Mouse (Mus musculus): ENCODE results near the gene Mfap3l.

- TF ChIP-seq EP300 (optimal IDR thresholded peaks at IDR 0.05) (no peak), CTCF (IDR thresholded peaks at IDR 0.05; ENCODE audit: low read depth) (peak; percentile 40)
Observed at GRCm38 (mm10) chr8:60632933-60633655, 467 bp downstream of the Mfap3l start.
